Mouse (Mus musculus): ENCODE data around the gene Castor2.

Gene Castor2

GRCm38 (mm10) chr5:134105829-134106228 lies 6.3 kb downstream of the Castor2 start:
- DNase-seq = no peak

- no peak for DNase-seq
Measured at GRCm38 (mm10) chr5:134114981-134115380, 15.5 kb downstream of the Castor2 start.

GRCm38 (mm10) chr5:134115639-134116259 lies 16.2 kb downstream of the Castor2 start:
- DNase-seq = no peak

- DNase-seq = no peak
Measured at GRCm38 (mm10) chr5:134118798-134119407, 19.4 kb downstream of the Castor2 start.

- DNase-seq = no peak
Measured at GRCm38 (mm10) chr5:134119481-134120120, 20.1 kb downstream of the Castor2 start.

- no peak for DNase-seq
Measured at GRCm38 (mm10) chr5:134120135-134120534, 20.6 kb downstream of the Castor2 start.

- no peak for DNase-seq
Measured at GRCm38 (mm10) chr5:134121138-134121892, 21.8 kb downstream of the Castor2 start.

- no peak for DNase-seq
Measured at GRCm38 (mm10) chr5:134121893-134122259, 22.4 kb downstream of the Castor2 start.

GRCm38 (mm10) chr5:134123846-134124245 lies 24.3 kb downstream of the Castor2 start:
- DNase-seq = no peak

- no peak for DNase-seq
Measured at GRCm38 (mm10) chr5:134126232-134126631, 26.7 kb downstream of the Castor2 start.

GRCm38 (mm10) chr5:134131586-134131985 lies 32.1 kb downstream of the Castor2 start:
- peak; percentile 28 for DNase-seq

GRCm38 (mm10) chr5:134136022-134136421 lies 36.5 kb downstream of the Castor2 start:
- DNase-seq = no peak

GRCm38 (mm10) chr5:134137933-134138332 lies 38.4 kb downstream of the Castor2 start:
- no peak for DNase-seq

GRCm38 (mm10) chr5:134139429-134139828 lies 39.9 kb downstream of the Castor2 start:
- DNase-seq = no peak

- DNase-seq = no peak
Measured at GRCm38 (mm10) chr5:134141236-134141635, 41.7 kb downstream of the Castor2 start.

GRCm38 (mm10) chr5:134142381-134142780 lies 42.9 kb downstream of the Castor2 start:
- no peak for DNase-seq

GRCm38 (mm10) chr5:134144986-134145385 lies 45.5 kb downstream of the Castor2 start:
- no peak for DNase-seq

- no peak for DNase-seq
Measured at GRCm38 (mm10) chr5:134147194-134147753, 47.8 kb downstream of the Castor2 start.

- DNase-seq = no peak
Measured at GRCm38 (mm10) chr5:134148153-134148552, 48.6 kb downstream of the Castor2 start.

GRCm38 (mm10) chr5:134151895-134152294 lies 52.4 kb downstream of the Castor2 start:
- no peak for DNase-seq

GRCm38 (mm10) chr5:134155916-134156466 lies 56.5 kb downstream of the Castor2 start:
- no peak for DNase-seq

GRCm38 (mm10) chr5:134164688-134165087 lies 65.2 kb downstream of the Castor2 start:
- DNase-seq = no peak

- DNase-seq = no peak
Measured at GRCm38 (mm10) chr5:134166642-134167041, 67.1 kb downstream of the Castor2 start.

Data from cerebellum, adult 9-10 months (tissue).